Mouse (Mus musculus) thymus, adult 2 months (tissue): ENCODE results near the gene Cul7. TPM values are rescaled to one million over a fixed set of nuclear protein-coding genes. Genes with fewer than 3 reads are reported as not detected.

Source experiments
- DNase-seq: peaks from one replicate; pipeline ENCODE4 v3.0.0; 2021
- H3K27ac ChIP-seq: fragments of 200-500 bp; 2 replicates; pipeline ENCODE4 v1.5.1; 2012; ENCODE audit warnings: low read length, control low read depth; ENCODE audit not compliant: control insufficient read depth, insufficient read depth
- H3K27me3 ChIP-seq: fragments of 200-500 bp; 2 replicates; pipeline ENCODE4 v1.6.1; 2012; ENCODE audit warnings: mild to moderate bottlenecking, low read length, moderate library complexity, mixed read lengths; ENCODE audit not compliant: control insufficient read depth, insufficient read depth
- H3K36me3 ChIP-seq: fragments of 200-500 bp; 2 replicates; pipeline ENCODE4 v1.6.1; 2012; ENCODE audit warnings: mild to moderate bottlenecking, low read length, moderate library complexity; ENCODE audit not compliant: control insufficient read depth, insufficient read depth
- H3K4me1 ChIP-seq: fragments of 200-500 bp; replicated peaks from 2 replicates; pipeline ENCODE4 v1.6.1; 2012; ENCODE audit warnings: low read length; ENCODE audit not compliant: control insufficient read depth, insufficient read depth
- H3K4me3 ChIP-seq: fragments of 200-500 bp; 2 replicates; pipeline ENCODE4 v1.5.1; 2012; ENCODE audit warnings: mild to moderate bottlenecking, low read length, control low read depth, moderate library complexity; ENCODE audit not compliant: control insufficient read depth, insufficient read depth
- CTCF ChIP-seq: fragments of 200-500 bp; IDR thresholded peaks from 2 replicates; pipeline ENCODE4 v1.5.1; 2012; ENCODE audit warnings: mild to moderate bottlenecking, control low read depth, low read length, moderate library complexity, borderline replicate concordance; ENCODE audit not compliant: control insufficient read depth, poor library complexity, insufficient read depth; ENCODE audit errors: extremely low read depth
- POLR2A ChIP-seq: fragments of 200-500 bp; IDR thresholded peaks from 2 replicates; pipeline ENCODE4 v1.6.1; 2012; ENCODE audit warnings: mild to moderate bottlenecking, low read length, control low read depth, moderate library complexity; ENCODE audit not compliant: control insufficient read depth, poor library complexity, insufficient read depth; ENCODE audit errors: extremely low read depth
- WGBS: fragments of 180-500 bp; shearing (Covaris S2); methylation state at CpG from one replicate; pipeline ENCODE4 v1.1.7; 2018; 5-methylcytosine and 5-hydroxymethylcytosine counted together
- polyA plus RNA-seq: library from polyadenylated mRNA; depleted of rRNA; stranded (reverse); fragments of >200 nt; gene quantifications from 2 replicates; pipeline ENCODE4 v1.2.3, GENCODE M21; 2012; rRNA removed

Gene Cul7
- polyA plus RNA-seq, 1 experiment: 47.9 TPM

- Histone ChIP-seq H3K27ac (peak within 1 kb of the TSS; percentile 63), H3K4me3 (peak within 1 kb of the TSS; percentile 76), H3K36me3 (peaks cover 4% of the 10 kb centered on the region; the same call in 1 of the 2 replicates), H3K27me3 (no peaks in the 10 kb centered on the region), H3K4me1 (peaks cover 15% of the 10 kb centered on the region)
- DNase-seq: peak; percentile 92
- TF ChIP-seq POLR2A (peak; percentile 77), CTCF (no peak)
- WGBS: 6% methylated on average over 36 of the region's 36 CpGs
These were observed 60.9 kb downstream of the Cul7 start, which contains the start of gene Pex6 for GRCm38 (mm10) chr17:46710959-46711597. Pex6 (plus strand) TSS chr17:46711463.

DNA sequence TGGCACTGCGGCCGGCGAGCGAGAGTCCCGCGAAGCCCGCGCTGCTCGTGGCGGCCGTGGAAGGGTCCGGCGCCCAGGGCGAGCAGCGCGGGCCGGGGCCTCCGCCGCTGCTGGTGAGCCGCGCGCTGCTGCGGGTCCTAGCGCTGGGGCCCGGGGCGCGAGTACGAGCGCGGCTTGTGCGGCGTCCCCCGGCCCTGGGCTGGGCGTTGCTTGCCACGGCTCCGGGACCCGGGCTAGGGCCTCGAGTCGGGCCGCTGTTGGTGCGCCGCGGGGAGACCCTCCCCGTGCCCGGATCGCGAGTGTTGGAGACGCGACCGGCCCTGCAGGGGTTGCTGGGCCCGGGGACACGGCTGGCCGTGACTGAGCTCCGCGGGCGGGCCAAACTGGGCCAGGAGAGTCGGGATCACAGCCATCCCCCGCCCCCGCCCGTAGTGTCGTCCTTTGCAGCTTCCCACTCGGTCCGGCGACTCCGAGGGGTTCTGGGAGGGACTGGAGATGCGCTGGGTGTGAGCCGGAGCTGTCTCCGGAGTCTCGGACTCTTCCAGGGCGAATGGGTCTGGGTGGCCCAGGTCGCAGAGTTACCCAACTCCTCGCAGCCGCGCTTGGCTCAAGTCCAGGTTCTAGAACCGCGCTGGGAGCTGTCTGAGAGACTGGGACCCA, 61.6 kb downstream of the Cul7 start:
- DNase-seq: peak; percentile 18
- no peaks in the 10 kb centered on the region for H3K27me3 ChIP-seq
- H3K4me1 ChIP-seq: peaks cover 15% of the 10 kb centered on the region
- peak overlapping the region; percentile 63 for H3K27ac ChIP-seq
- H3K36me3 ChIP-seq: peaks cover 4% of the 10 kb centered on the region; the same call in 1 of the 2 replicates
- peak overlapping the region; percentile 76 for H3K4me3 ChIP-seq
- under 1% methylated on average over 76 of the region's 76 CpGs for WGBS
- TF ChIP-seq CTCF (no peak), POLR2A (no peak)

- Histone ChIP-seq H3K27ac (peak overlapping the region; percentile 63), H3K36me3 (peaks cover 4% of the 10 kb centered on the region; the same call in 1 of the 2 replicates), H3K4me3 (peak overlapping the region; percentile 76), H3K27me3 (no peaks in the 10 kb centered on the region), H3K4me1 (peaks cover 15% of the 10 kb centered on the region)
- no peak for DNase-seq
- WGBS: under 1% methylated on average over 7 of the region's 7 CpGs
- TF ChIP-seq CTCF (no peak), POLR2A (no peak)
These were observed 62.3 kb downstream of the Cul7 start for GRCm38 (mm10) chr17:46712442-46712841.

GRCm38 (mm10) chr17:46713849-46714248, 63.7 kb downstream of the Cul7 start:
- Histone ChIP-seq H3K4me1 (peaks cover 15% of the 10 kb centered on the region), H3K27ac (no peak overlapping the region), H3K36me3 (peaks cover 4% of the 10 kb centered on the region; the same call in 1 of the 2 replicates), H3K4me3 (no peak overlapping the region), H3K27me3 (no peaks in the 10 kb centered on the region)
- DNase-seq: no peak
- 91% methylated on average over 9 of the region's 9 CpGs for WGBS
- TF ChIP-seq CTCF: no peak
- TF ChIP-seq POLR2A: no peak

Other genes with a start within 250 kb of the Cul7 start
- 348 and 429 TPM in 2 replicates for gene Crip3, start 221.4 kb upstream of the Cul7 start, polyA plus RNA-seq
- gene Slc22a7, start 211.9 kb upstream of the Cul7 start, polyA plus RNA-seq: 1.2 and 3.3 TPM in 2 replicates
- 1.0 and 1.1 TPM in 2 replicates for gene Ttbk1, start 162.7 kb upstream of the Cul7 start, polyA plus RNA-seq
- 14.0 and 17.7 TPM in 2 replicates for gene Dnph1, start 153.6 kb upstream of the Cul7 start, polyA plus RNA-seq
- 21.8 and 22.0 TPM in 2 replicates for gene Cul9, start 103.9 kb upstream of the Cul7 start, polyA plus RNA-seq
- gene Srf, start 94.2 kb upstream of the Cul7 start, polyA plus RNA-seq: 297 and 310 TPM in 2 replicates
- 11.9 and 15.8 TPM in 2 replicates for gene Ptk7, start 20.8 kb upstream of the Cul7 start, polyA plus RNA-seq
- gene Klc4, start 4.3 kb upstream of the Cul7 start, polyA plus RNA-seq: 22.6 and 24.0 TPM in 2 replicates
- 68.3 and 91.0 TPM in 2 replicates for gene Mrpl2, start 4.1 kb upstream of the Cul7 start, polyA plus RNA-seq
- 43.8 and 47.8 TPM in 2 replicates for gene Rrp36, start 24.0 kb downstream of the Cul7 start, polyA plus RNA-seq
- 47.8 and 55.7 TPM in 2 replicates for gene Mea1, start 28.5 kb downstream of the Cul7 start, polyA plus RNA-seq
- 116 and 124 TPM in 2 replicates for gene Klhdc3, start 30.6 kb downstream of the Cul7 start, polyA plus RNA-seq
- 113 and 117 TPM in 2 replicates for gene Ppp2r5d, start 54.8 kb downstream of the Cul7 start, polyA plus RNA-seq
- 105 and 113 TPM in 2 replicates for gene Pex6, start 61.1 kb downstream of the Cul7 start, polyA plus RNA-seq
- 4.4 and 10.6 TPM in 2 replicates for gene Gnmt, start 78.8 kb downstream of the Cul7 start, polyA plus RNA-seq
- gene Cnpy3, start 101.9 kb downstream of the Cul7 start, polyA plus RNA-seq: 61.5 and 67.1 TPM in 2 replicates
- gene Ptcra, start 113.4 kb downstream of the Cul7 start, polyA plus RNA-seq: 126 and 163 TPM in 2 replicates
- 106 TPM in 2 replicates for gene 2310039H08Rik, start 122.3 kb downstream of the Cul7 start, polyA plus RNA-seq
- 30.7 and 33.8 TPM in 2 replicates for gene Rpl7l1, start 132.3 kb downstream of the Cul7 start, polyA plus RNA-seq
- 19.3 and 28.1 TPM in 2 replicates for gene Bicral, start 208.1 kb downstream of the Cul7 start, polyA plus RNA-seq
- 23.7 and 28.5 TPM in 2 replicates for gene Tbcc, start 240.3 kb downstream of the Cul7 start, polyA plus RNA-seq